Mouse (Mus musculus): Measurements from ENCODE around the gene Gm45717. TPM values are rescaled to one million over a fixed set of nuclear protein-coding genes. Genes with fewer than 3 reads are reported as not detected.
"Not testable (repeated sequence)": the region's sequence is repeated elsewhere in the genome, so short reads cannot be mapped to it uniquely, and the experiment has no call there.

Gm45717 gene
- total RNA-seq, 1 experiment from 2014 or later: not detected

GRCm38 (mm10) chr7:140971479-140972171 is 15.9 kb upstream of the Gm45717 start:
- ATAC-seq (replicated peaks; ENCODE audit: insufficient number of reproducible peaks, low FRiP score, low TSS enrichment, poor library complexity, severe bottlenecking): no peak

GRCm38 (mm10) chr7:140970931-140971330 is 15.2 kb upstream of the Gm45717 start:
- ATAC-seq (replicated peaks; ENCODE audit: insufficient number of reproducible peaks, low FRiP score, low TSS enrichment, poor library complexity, severe bottlenecking): 0 out of 2 replicates have a peak, but pooled peaks have one; percentile 25

- ATAC-seq (replicated peaks; ENCODE audit: insufficient number of reproducible peaks, low FRiP score, low TSS enrichment, poor library complexity, severe bottlenecking): not testable (repeated sequence)
Observed at GRCm38 (mm10) chr7:140968710-140969109, 13.0 kb upstream of the Gm45717 start.

GRCm38 (mm10) chr7:140967862-140968591 is 12.3 kb upstream of the Gm45717 start:
- ATAC-seq (replicated peaks; ENCODE audit: insufficient number of reproducible peaks, low FRiP score, low TSS enrichment, poor library complexity, severe bottlenecking): no peak

- no peak for ATAC-seq (replicated peaks; ENCODE audit: insufficient number of reproducible peaks, low FRiP score, low TSS enrichment, poor library complexity, severe bottlenecking)
Observed at GRCm38 (mm10) chr7:140966921-140967320, 11.2 kb upstream of the Gm45717 start, which contains the start of gene Ifitm1. Gene Ifitm1, plus strand, starts transcription at chr7:140967221.

- ATAC-seq (replicated peaks; ENCODE audit: insufficient number of reproducible peaks, low FRiP score, low TSS enrichment, poor library complexity, severe bottlenecking): no peak
Observed at GRCm38 (mm10) chr7:140962733-140963132, 7.0 kb upstream of the Gm45717 start.

GRCm38 (mm10) chr7:140961416-140961815 is 5.7 kb upstream of the Gm45717 start:
- no peak for ATAC-seq (replicated peaks; ENCODE audit: insufficient number of reproducible peaks, low FRiP score, low TSS enrichment, poor library complexity, severe bottlenecking)

GRCm38 (mm10) chr7:140960026-140960425 is 4.3 kb upstream of the Gm45717 start:
- no peak for ATAC-seq (replicated peaks; ENCODE audit: insufficient number of reproducible peaks, low FRiP score, low TSS enrichment, poor library complexity, severe bottlenecking)

GRCm38 (mm10) chr7:140959181-140959901 is 3.6 kb upstream of the Gm45717 start:
- ATAC-seq (replicated peaks; ENCODE audit: insufficient number of reproducible peaks, low FRiP score, low TSS enrichment, poor library complexity, severe bottlenecking): no peak

- no peak for ATAC-seq (replicated peaks; ENCODE audit: insufficient number of reproducible peaks, low FRiP score, low TSS enrichment, poor library complexity, severe bottlenecking)
Observed at GRCm38 (mm10) chr7:140956556-140956869, 776 bp upstream of the Gm45717 start.

- no peak for ATAC-seq (replicated peaks; ENCODE audit: insufficient number of reproducible peaks, low FRiP score, low TSS enrichment, poor library complexity, severe bottlenecking)
Observed at GRCm38 (mm10) chr7:140955342-140955741, 395 bp downstream of the Gm45717 start.

GRCm38 (mm10) chr7:140954733-140955071 is 1.0 kb downstream of the Gm45717 start:
- 0 out of 2 replicates have a peak, but pooled peaks have one; percentile 1 for ATAC-seq (replicated peaks; ENCODE audit: insufficient number of reproducible peaks, low FRiP score, low TSS enrichment, poor library complexity, severe bottlenecking)

GRCm38 (mm10) chr7:140953800-140954732 is 1.7 kb downstream of the Gm45717 start:
- peak; percentile 62 for ATAC-seq (replicated peaks; ENCODE audit: insufficient number of reproducible peaks, low FRiP score, low TSS enrichment, poor library complexity, severe bottlenecking)

- ATAC-seq (replicated peaks; ENCODE audit: insufficient number of reproducible peaks, low FRiP score, low TSS enrichment, poor library complexity, severe bottlenecking): no peak
Observed at GRCm38 (mm10) chr7:140953133-140953532, 2.6 kb downstream of the Gm45717 start.

GRCm38 (mm10) chr7:140952441-140952840 is 3.3 kb downstream of the Gm45717 start:
- no peak for ATAC-seq (replicated peaks; ENCODE audit: insufficient number of reproducible peaks, low FRiP score, low TSS enrichment, poor library complexity, severe bottlenecking)

GRCm38 (mm10) chr7:140951765-140952164 is 4.0 kb downstream of the Gm45717 start:
- no peak for ATAC-seq (replicated peaks; ENCODE audit: insufficient number of reproducible peaks, low FRiP score, low TSS enrichment, poor library complexity, severe bottlenecking)

GRCm38 (mm10) chr7:140951051-140951450 is 4.7 kb downstream of the Gm45717 start:
- no peak for ATAC-seq (replicated peaks; ENCODE audit: insufficient number of reproducible peaks, low FRiP score, low TSS enrichment, poor library complexity, severe bottlenecking)

- no peak for ATAC-seq (replicated peaks; ENCODE audit: insufficient number of reproducible peaks, low FRiP score, low TSS enrichment, poor library complexity, severe bottlenecking)
Observed at GRCm38 (mm10) chr7:140949824-140950530, 5.8 kb downstream of the Gm45717 start, which contains the start of gene Ifitm5. Gene Ifitm5, minus strand, starts transcription at chr7:140950291.

Measured in monocyte, adult 5-6 weeks (primary cell).